Mouse (Mus musculus) forebrain, embryonic 12.5 days (tissue): ENCODE results near the gene Pam. TPM values are rescaled to one million over a fixed set of nuclear protein-coding genes. Genes with fewer than 3 reads are reported as not detected.
"Not testable (repeated sequence)": the region's sequence is repeated elsewhere in the genome, so short reads cannot be mapped to it uniquely, and the experiment has no call there.

ENCODE experiments used
- ATAC-seq: fragments of 200-750 bp; cut with Nextera tagmentation; 2 replicates; pipeline ENCODE4 v1.8.0; 2017; ENCODE audit warnings: moderate TSS enrichment; ENCODE audit not compliant: low FRiP score
- H3K27ac ChIP-seq: fragments of 300-500 bp; sonication (generic); 2 replicates; pipeline ENCODE4 v1.5.1; 2016; ENCODE audit warnings: mild to moderate bottlenecking
- H3K27me3 ChIP-seq: fragments of 300-500 bp; sonication (generic); 2 replicates; pipeline ENCODE4 v1.6.1; 2016; ENCODE audit warnings: mild to moderate bottlenecking
- H3K36me3 ChIP-seq: fragments of 300-500 bp; sonication (generic); replicated peaks from 2 replicates; pipeline ENCODE4 v1.6.1; 2016; ENCODE audit warnings: mild to moderate bottlenecking
- H3K4me1 ChIP-seq: fragments of 300-500 bp; sonication (generic); 2 replicates; pipeline ENCODE4 v1.6.1; 2016
- H3K4me2 ChIP-seq: fragments of 300-500 bp; sonication (generic); 2 replicates; pipeline ENCODE4 v1.6.1; 2016; ENCODE audit warnings: mild to moderate bottlenecking, moderate library complexity
- H3K4me3 ChIP-seq: fragments of 300-500 bp; sonication (generic); replicated peaks from 2 replicates; pipeline ENCODE4 v1.5.1; 2016; ENCODE audit warnings: mild to moderate bottlenecking
- H3K9ac ChIP-seq: fragments of 300-500 bp; sonication (generic); 2 replicates; pipeline ENCODE4 v1.6.1; 2016; ENCODE audit warnings: mild to moderate bottlenecking
- H3K9me3 ChIP-seq: fragments of 300-500 bp; sonication (generic); 2 replicates; pipeline ENCODE4 v1.6.1; 2016
- WGBS: fragments of 180-500 bp; shearing (Covaris S2); methylation state at CpG from one replicate; pipeline ENCODE4 v1.1.7; 2016; 5-methylcytosine and 5-hydroxymethylcytosine counted together
- polyA plus RNA-seq: library from polyadenylated mRNA; unstranded; fragments of >200 nt; fragmentation: Nextera tagmentation; extraction: Ambion mirVana; gene quantifications from 2 replicates; pipeline ENCODE4 v1.2.1, GENCODE M21; 2016

The Pam gene
- polyA plus RNA-seq, 1 experiment from 2014 or later: 29.8 TPM

DNA sequence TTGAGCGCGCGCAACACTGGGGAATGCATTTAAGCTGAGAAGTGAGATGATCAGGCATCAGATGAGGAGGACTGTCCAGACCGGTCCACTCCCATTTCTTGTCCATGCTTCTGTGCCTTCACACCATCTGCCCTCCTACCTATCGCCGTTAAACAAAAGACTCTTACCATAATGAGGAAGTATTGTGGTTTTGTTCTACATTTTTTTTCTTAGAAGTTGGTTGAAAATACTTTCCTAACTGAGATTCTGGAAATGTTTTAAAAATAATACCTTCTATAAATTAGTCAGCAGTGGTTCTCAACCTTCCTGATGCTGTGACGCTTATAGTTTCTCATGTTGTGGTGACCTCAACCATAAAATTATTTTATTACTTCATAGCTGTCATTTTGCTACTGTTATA is 313.8 kb downstream of the Pam start:
- no peak overlapping the region for H3K27ac ChIP-seq
- no peak overlapping the region for H3K9ac ChIP-seq
- no peak for ATAC-seq
- H3K4me2 ChIP-seq: no peak overlapping the region
- no peaks in the 10 kb centered on the region for H3K9me3 ChIP-seq
- no peaks in the 10 kb centered on the region for H3K27me3 ChIP-seq
- H3K4me1 ChIP-seq: no peaks in the 10 kb centered on the region
- no peak overlapping the region for H3K4me3 ChIP-seq
- 97% methylated on average over 7 of the region's 7 CpGs for WGBS
- H3K36me3 ChIP-seq: no peaks in the 10 kb centered on the region

GRCm38 (mm10) chr1:97773973-97774372 is 321.5 kb downstream of the Pam start:
- no peak overlapping the region for H3K9ac ChIP-seq
- H3K36me3 ChIP-seq: no peaks in the 10 kb centered on the region
- WGBS: 92% methylated on average over 2 of the region's 2 CpGs
- H3K4me2 ChIP-seq: no peak overlapping the region
- H3K4me1 ChIP-seq: peaks cover 4% of the 10 kb centered on the region
- H3K27me3 ChIP-seq: no peaks in the 10 kb centered on the region
- no peaks in the 10 kb centered on the region for H3K9me3 ChIP-seq
- H3K4me3 ChIP-seq: no peak overlapping the region
- H3K27ac ChIP-seq: no peak overlapping the region
- no peak for ATAC-seq

DNA sequence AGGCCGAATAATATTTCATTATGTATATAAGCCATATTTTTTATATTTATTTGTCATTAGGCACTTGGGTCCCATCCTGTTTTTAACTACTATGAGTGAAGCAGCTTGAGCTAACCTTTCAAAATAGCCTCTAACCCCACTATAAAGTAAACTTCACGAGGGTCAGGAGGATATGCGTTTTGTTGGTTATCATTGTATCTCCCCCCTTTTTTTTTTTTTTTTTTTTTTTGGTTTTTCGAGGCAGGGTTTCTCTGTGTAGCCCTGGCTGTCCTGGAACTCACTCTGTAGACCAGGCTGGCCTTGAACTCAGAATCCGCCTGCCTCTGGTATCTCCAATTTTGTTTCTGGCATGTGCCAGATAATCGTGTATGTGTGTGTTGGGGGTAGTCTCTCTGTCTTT is 322.1 kb downstream of the Pam start:
- H3K9me3 ChIP-seq: no peaks in the 10 kb centered on the region
- no peak overlapping the region for H3K4me2 ChIP-seq
- no peaks in the 10 kb centered on the region for H3K27me3 ChIP-seq
- no peak overlapping the region for H3K27ac ChIP-seq
- no peaks in the 10 kb centered on the region for H3K36me3 ChIP-seq
- peaks cover 8% of the 10 kb centered on the region for H3K4me1 ChIP-seq
- H3K9ac ChIP-seq: no peak overlapping the region
- H3K4me3 ChIP-seq: no peak overlapping the region
- no peak for ATAC-seq
- WGBS: 86% methylated on average over 6 of the region's 6 CpGs

DNA sequence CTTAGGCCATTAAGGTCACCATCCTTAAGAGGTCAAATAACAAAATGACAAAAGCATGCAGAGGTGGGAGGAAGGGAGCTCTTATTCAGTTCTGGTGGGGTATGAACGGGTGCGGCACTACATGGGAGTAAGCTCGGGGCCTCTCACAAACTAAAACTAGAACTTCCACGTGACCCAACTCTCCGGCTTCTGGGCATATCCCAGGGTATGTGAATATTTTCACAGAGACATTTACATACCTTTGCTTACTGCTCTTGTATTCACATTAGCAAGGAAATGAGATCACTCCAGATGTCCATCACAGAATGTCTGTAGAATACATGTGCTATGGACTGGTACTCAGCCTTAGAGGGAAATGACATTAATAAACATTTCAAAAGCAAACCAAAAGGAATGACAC is 323.7 kb downstream of the Pam start:
- Histone ChIP-seq H3K9ac (no peak overlapping the region), H3K4me2 (no peak overlapping the region), H3K27me3 (no peaks in the 10 kb centered on the region), H3K4me1 (peaks cover 22% of the 10 kb centered on the region), H3K4me3 (no peak overlapping the region), H3K36me3 (no peaks in the 10 kb centered on the region), H3K9me3 (no peaks in the 10 kb centered on the region), H3K27ac (no peak overlapping the region)
- ATAC-seq: no peak
- 87% methylated on average over 5 of the region's 5 CpGs for WGBS

GRCm38 (mm10) chr1:97771118-97771517 is 324.3 kb downstream of the Pam start:
- Histone ChIP-seq H3K9ac (no peak overlapping the region), H3K4me3 (no peak overlapping the region; the same call in 1 of the 2 replicates)
- 73% methylated on average over 7 of the region's 7 CpGs for WGBS

GRCm38 (mm10) chr1:97769904-97770753 is 325.3 kb downstream of the Pam start, which contains the start of the genes Gin1 and Ppip5k2:
TSS of gene Gin1 (plus strand) at chr1:97770172.
TSS of gene Ppip5k2 (minus strand) at chr1:97770411.
- Histone ChIP-seq H3K27ac (peak within 1 kb of the TSS; percentile 84), H3K4me1 (peaks cover 22% of the 10 kb centered on the region), H3K9me3 (no peaks in the 10 kb centered on the region), H3K4me3 (peak within 1 kb of the TSS; percentile 86), H3K36me3 (no peaks in the 10 kb centered on the region), H3K9ac (peak within 1 kb of the TSS; percentile 75), H3K4me2 (peak within 1 kb of the TSS; percentile 76), H3K27me3 (no peaks in the 10 kb centered on the region)
- WGBS: under 1% methylated on average over 66 of the region's 66 CpGs
- ATAC-seq: peak; percentile 98

More at GRCm38 (mm10) chr1:97771118-97771517, 324.3 kb downstream of the Pam start:
- Histone ChIP-seq H3K27me3 (no peaks in the 10 kb centered on the region), H3K4me1 (peaks cover 22% of the 10 kb centered on the region), H3K27ac (no peak overlapping the region), H3K4me2 (0 out of 2 replicates have a peak overlapping the region, but pooled peaks have one; percentile 8), H3K36me3 (no peaks in the 10 kb centered on the region), H3K9me3 (no peaks in the 10 kb centered on the region)
- no peak for ATAC-seq

GRCm38 (mm10) chr1:97769294-97769903 is 326.0 kb downstream of the Pam start:
- under 1% methylated on average over 40 of the region's 40 CpGs for whole genome bisulfite sequencing
- H3K27me3 ChIP-seq: no peaks in the 10 kb centered on the region
- H3K4me2 ChIP-seq: peak overlapping the region; percentile 76
- no peaks in the 10 kb centered on the region for H3K36me3 ChIP-seq
- no peaks in the 10 kb centered on the region for H3K9me3 ChIP-seq
- peaks cover 22% of the 10 kb centered on the region for H3K4me1 ChIP-seq
- ATAC-seq: peak; percentile 66
- H3K27ac ChIP-seq: peak overlapping the region; percentile 84
- peak overlapping the region; percentile 86 for H3K4me3 ChIP-seq
- peak overlapping the region; percentile 75 for H3K9ac ChIP-seq

GRCm38 (mm10) chr1:97768906-97769293 is 326.5 kb downstream of the Pam start:
- Histone ChIP-seq H3K9ac (peak overlapping the region; percentile 75), H3K4me1 (peaks cover 22% of the 10 kb centered on the region), H3K36me3 (no peaks in the 10 kb centered on the region), H3K27ac (peak overlapping the region; percentile 84; the same call in 1 of the 2 replicates), H3K9me3 (no peaks in the 10 kb centered on the region), H3K4me2 (peak overlapping the region; percentile 76), H3K4me3 (peak overlapping the region; percentile 86), H3K27me3 (no peaks in the 10 kb centered on the region)
- ATAC-seq: no peak
- WGBS: 15% methylated on average over 7 of the region's 7 CpGs

DNA sequence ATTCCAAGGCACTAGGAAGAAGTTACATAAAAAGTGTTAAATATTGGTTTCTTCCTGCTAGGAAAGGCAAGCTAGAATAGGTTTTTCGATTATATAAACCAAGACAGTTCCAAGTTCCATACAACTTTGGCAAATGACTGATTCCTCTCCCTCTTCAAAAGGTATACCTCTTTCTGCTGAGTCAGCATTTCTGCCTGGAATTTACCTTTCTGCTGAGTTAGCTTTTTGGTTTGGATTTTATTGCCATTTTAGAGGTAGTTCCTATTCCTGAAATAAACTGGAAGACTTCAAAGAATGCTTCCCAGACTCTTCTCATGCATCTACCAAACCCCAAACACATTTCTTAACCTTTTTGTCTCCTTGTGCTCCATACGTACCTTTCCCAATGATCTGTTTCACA is 327.4 kb downstream of the Pam start:
- Histone ChIP-seq H3K9me3 (no peaks in the 10 kb centered on the region), H3K27me3 (no peaks in the 10 kb centered on the region), H3K27ac (no peak overlapping the region), H3K9ac (peak overlapping the region; percentile 25; the same call in 1 of the 2 replicates), H3K36me3 (no peaks in the 10 kb centered on the region), H3K4me2 (peak overlapping the region; percentile 76), H3K4me3 (peak overlapping the region; percentile 86), H3K4me1 (peaks cover 22% of the 10 kb centered on the region)
- no peak for ATAC-seq
- WGBS: 85% methylated on average over 2 of the region's 2 CpGs

- H3K36me3 ChIP-seq, H3K4me3 ChIP-seq, H3K4me2 ChIP-seq, H3K9me3 ChIP-seq, H3K27ac ChIP-seq, H3K27me3 ChIP-seq, H3K9ac ChIP-seq, ATAC-seq: not testable (repeated sequence)
- WGBS: 86% methylated on average over 4 of the region's 4 CpGs
- H3K4me1 ChIP-seq: peaks cover 18% of the 10 kb centered on the region
These were observed 329.7 kb downstream of the Pam start for GRCm38 (mm10) chr1:97765712-97766111.

DNA sequence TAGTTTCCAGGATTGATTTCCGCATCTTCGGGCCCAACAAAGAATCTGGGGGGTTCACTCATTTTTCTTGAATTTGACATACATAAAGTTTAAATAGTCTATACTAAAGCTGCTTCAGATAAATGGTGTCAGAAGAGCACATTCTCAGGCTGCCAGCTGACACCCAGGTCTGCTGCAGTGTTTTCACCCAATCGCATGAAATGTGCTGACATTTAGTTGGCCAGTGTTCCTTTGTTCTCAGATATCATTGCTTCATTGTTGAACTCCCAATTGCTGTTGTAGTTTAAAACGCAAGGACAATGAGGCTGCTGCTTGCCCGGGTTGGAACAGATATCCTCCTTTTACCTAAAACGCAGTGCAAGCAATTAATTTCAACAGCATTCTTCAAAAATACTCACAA is 334.0 kb downstream of the Pam start:
- H3K27ac ChIP-seq: no peak overlapping the region
- H3K27me3 ChIP-seq: no peaks in the 10 kb centered on the region
- ATAC-seq: no peak
- H3K4me1 ChIP-seq: 0 out of 2 replicates have a peak, but pooled peaks cover 3% of the 10 kb centered on the region
- no peak overlapping the region for H3K4me3 ChIP-seq
- H3K9ac ChIP-seq: no peak overlapping the region
- H3K36me3 ChIP-seq: 0 out of 2 replicates have a peak, but pooled peaks cover 1% of the 10 kb centered on the region
- no peaks in the 10 kb centered on the region for H3K9me3 ChIP-seq
- WGBS: 80% methylated on average over 6 of the region's 6 CpGs
- H3K4me2 ChIP-seq: no peak overlapping the region

GRCm38 (mm10) chr1:97760598-97760997 is 334.8 kb downstream of the Pam start:
- 90% methylated on average over 7 of the region's 7 CpGs for WGBS
- H3K9ac ChIP-seq: no peak overlapping the region
- no peak overlapping the region for H3K4me3 ChIP-seq
- no peaks in the 10 kb centered on the region for H3K9me3 ChIP-seq
- no peaks in the 10 kb centered on the region for H3K27me3 ChIP-seq
- H3K36me3 ChIP-seq: 0 out of 2 replicates have a peak, but pooled peaks cover 4% of the 10 kb centered on the region
- no peak overlapping the region for H3K27ac ChIP-seq
- 0 out of 2 replicates have a peak, but pooled peaks cover 3% of the 10 kb centered on the region for H3K4me1 ChIP-seq
- H3K4me2 ChIP-seq: no peak overlapping the region
- ATAC-seq: no peak
